14 mouse cellular contexts compared by ENCODE assay signal in genomic region chr6:117408971-117409783, GRCm38 (mm10).
A peak's percentile ranks its signal among the peaks of the same experiment; 100 is the strongest.
DNase-seq lines count a peak whose midpoint lies in the region; ATAC-seq and TF ChIP-seq lines count a peak whose summit lies in the region.
"Had no signal": no experiment of that assay in that cellular context is flagged by ENCODE, and none has a peak within 500 bp of the region (broad histone marks: within the 10 kb centered on the region; RNA-seq: fewer than 3 reads in every experiment).

No protein-coding gene starts in this region.

- H3K27me3 ChIP-seq in hindbrain, postnatal 0 days (ENCODE audit: insufficient read depth, low read length) = no peaks in the 10 kb centered on the region
- H3K27me3 ChIP-seq in hindbrain, embryonic 12.5 days = no peaks in the 10 kb centered on the region; the same call in 1 of the 2 replicates
- no peaks in the 10 kb centered on the region for H3K27me3 ChIP-seq in midbrain, embryonic 14.5 days (ENCODE audit: control insufficient read depth, insufficient read depth, low read length)
- no peaks in the 10 kb centered on the region for H3K27me3 ChIP-seq in midbrain, embryonic 16.5 days (ENCODE audit: control insufficient read depth, insufficient read depth, low read depth, low read length)
- peaks cover 34% of the 10 kb centered on the region for H3K27me3 ChIP-seq in limb, embryonic 10.5 days (ENCODE audit: low read depth, poor library complexity, severe bottlenecking)
- H3K27me3 ChIP-seq: megakaryocyte, embryonic 14.5 days; Patski had no signal

- no peak overlapping the region for H3K4me3 ChIP-seq in hindbrain, postnatal 0 days (ENCODE audit: low read length)
- H3K4me3 ChIP-seq in hindbrain, embryonic 12.5 days = no peak overlapping the region
- H3K4me3 ChIP-seq in midbrain, embryonic 14.5 days (replicated peaks; ENCODE audit: low read depth, low read length) = no peak overlapping the region
- H3K4me3 ChIP-seq in midbrain, embryonic 16.5 days (ENCODE audit: low read depth, low read length) = no peak overlapping the region
- no peak overlapping the region for H3K4me3 ChIP-seq in limb, embryonic 10.5 days
- H3K4me3 ChIP-seq: gastrocnemius, adult 2 months; megakaryocyte, embryonic 14.5 days; neural tube, embryonic 12.5 days had no signal

- peak; percentile 48 to 54 for DNase-seq in cerebellum, postnatal 14 days
- no peak for DNase-seq in cerebellum, adult 9-11 months
- peak; percentile 66 for DNase-seq in hindbrain, postnatal 0 days (ENCODE audit: low spot score)
- DNase-seq in midbrain, embryonic 14.5 days = peak; percentile 39
- DNase-seq in limb, embryonic 10.5 days (ENCODE audit: low spot score) = no peak
- DNase-seq in layer of hippocampus, adult 11-12 months (ENCODE audit: low spot score) = no peak
- DNase-seq: gastrocnemius, adult 2 months; kidney, adult 9 months; lung, adult 18-20 months had no signal

- H3K4me2 ChIP-seq in hindbrain, postnatal 0 days (ENCODE audit: low read depth, low read length) = no peak overlapping the region
- H3K4me2 ChIP-seq in hindbrain, embryonic 12.5 days (replicated peaks) = no peak overlapping the region
- H3K4me2 ChIP-seq in midbrain, embryonic 14.5 days (ENCODE audit: low read length) = no peak overlapping the region
- no peak overlapping the region for H3K4me2 ChIP-seq in midbrain, embryonic 16.5 days (ENCODE audit: low read length)
- H3K4me2 ChIP-seq: neural tube, embryonic 12.5 days had no signal

- no peaks in the 10 kb centered on the region for H3K36me3 ChIP-seq in hindbrain, postnatal 0 days (ENCODE audit: insufficient read depth, low read length)
- H3K36me3 ChIP-seq in hindbrain, embryonic 12.5 days = no peaks in the 10 kb centered on the region
- no peaks in the 10 kb centered on the region for H3K36me3 ChIP-seq in midbrain, embryonic 14.5 days (ENCODE audit: control insufficient read depth, insufficient read depth, low read length)
- no peaks in the 10 kb centered on the region for H3K36me3 ChIP-seq in midbrain, embryonic 16.5 days (ENCODE audit: control insufficient read depth, insufficient read depth, low read length)
- H3K36me3 ChIP-seq in limb, embryonic 10.5 days = no peaks in the 10 kb centered on the region
- H3K36me3 ChIP-seq: neural tube, embryonic 12.5 days had no signal

- peak; percentile 42 for TF ChIP-seq CTCF in hindbrain, postnatal 0 days (IDR thresholded peaks at IDR 0.05; ENCODE audit: low read depth)

- H3K27ac ChIP-seq in hindbrain, postnatal 0 days = no peak overlapping the region
- no peak overlapping the region for H3K27ac ChIP-seq in hindbrain, embryonic 12.5 days
- H3K27ac ChIP-seq in midbrain, embryonic 14.5 days (replicated peaks; ENCODE audit: low read depth, low read length) = no peak overlapping the region
- H3K27ac ChIP-seq in midbrain, embryonic 16.5 days (ENCODE audit: low read length) = no peak overlapping the region
- H3K27ac ChIP-seq in limb, embryonic 10.5 days = peak overlapping the region; percentile 86
- H3K27ac ChIP-seq: gastrocnemius, adult 2 months; neural tube, embryonic 12.5 days had no signal

- no peaks in the 10 kb centered on the region for H3K4me1 ChIP-seq in hindbrain, postnatal 0 days (ENCODE audit: insufficient read depth, low read length)
- peaks cover 6% of the 10 kb centered on the region; the same call in 1 of the 2 replicates for H3K4me1 ChIP-seq in hindbrain, embryonic 12.5 days
- no peaks in the 10 kb centered on the region for H3K4me1 ChIP-seq in midbrain, embryonic 14.5 days (ENCODE audit: control insufficient read depth, insufficient read depth, low read length)
- H3K4me1 ChIP-seq in midbrain, embryonic 16.5 days (ENCODE audit: control insufficient read depth, insufficient read depth, low read length) = 0 out of 2 replicates have a peak, but pooled peaks cover 2% of the 10 kb centered on the region
- peaks cover 44% of the 10 kb centered on the region for H3K4me1 ChIP-seq in limb, embryonic 10.5 days
- H3K4me1 ChIP-seq: megakaryocyte, embryonic 14.5 days had no signal

- H3K9me3 ChIP-seq in hindbrain, postnatal 0 days (ENCODE audit: low read length) = no peaks in the 10 kb centered on the region
- no peaks in the 10 kb centered on the region for H3K9me3 ChIP-seq in hindbrain, embryonic 12.5 days (replicated peaks)
- no peaks in the 10 kb centered on the region for H3K9me3 ChIP-seq in midbrain, embryonic 14.5 days (ENCODE audit: control insufficient read depth, low read length)
- no peaks in the 10 kb centered on the region for H3K9me3 ChIP-seq in midbrain, embryonic 16.5 days (replicated peaks; ENCODE audit: control insufficient read depth, low read length, poor library complexity, severe bottlenecking)
- no peaks in the 10 kb centered on the region for H3K9me3 ChIP-seq in limb, embryonic 10.5 days (replicated peaks)
- H3K9me3 ChIP-seq: neural tube, embryonic 12.5 days had no signal

- 61% methylated on average over 11 of the region's 11 CpGs for WGBS in hindbrain, postnatal 0 days
- 75% methylated on average over 11 of the region's 11 CpGs for WGBS in hindbrain, embryonic 12.5 days
- WGBS in midbrain, embryonic 14.5 days = 84% methylated on average over 11 of the region's 11 CpGs
- WGBS in midbrain, embryonic 16.5 days = 81% methylated on average over 11 of the region's 11 CpGs
- WGBS in limb, embryonic 10.5 days = 71% methylated on average over 11 of the region's 11 CpGs

- 0 out of 2 replicates have a peak, but pooled peaks have one; percentile 35 for ATAC-seq in hindbrain, postnatal 0 days
- no peak for ATAC-seq in hindbrain, embryonic 12.5 days (ENCODE audit: low FRiP score)
- no peak for ATAC-seq in midbrain, embryonic 14.5 days (ENCODE audit: low FRiP score, low TSS enrichment)
- ATAC-seq in midbrain, embryonic 16.5 days = no peak
- ATAC-seq: Patski had no signal

- H3K9ac ChIP-seq in hindbrain, postnatal 0 days (replicated peaks; ENCODE audit: low read length) = no peak overlapping the region
- no peak overlapping the region for H3K9ac ChIP-seq in hindbrain, embryonic 12.5 days
- no peak overlapping the region for H3K9ac ChIP-seq in midbrain, embryonic 14.5 days (replicated peaks; ENCODE audit: low read length)
- no peak overlapping the region for H3K9ac ChIP-seq in midbrain, embryonic 16.5 days (ENCODE audit: low read depth, low read length)
- H3K9ac ChIP-seq: neural tube, embryonic 12.5 days had no signal

Comparison
In these comparisons a context has a peak if more than half of its experiments do, and no peak if none do; other contexts are left out.
1. DNase-seq: peak in cerebellum, postnatal 14 days (2 of 2), hindbrain, postnatal 0 days (single experiment) and midbrain, embryonic 14.5 days (single experiment); none in cerebellum, adult 9-11 months (single experiment), limb, embryonic 10.5 days (single experiment) and layer of hippocampus, adult 11-12 months (single experiment).